Mouse (Mus musculus) midbrain, embryonic 16.5 days (tissue): ENCODE measurements around the gene Vmn1r101. TPM values are rescaled to one million over a fixed set of nuclear protein-coding genes. Genes with fewer than 3 reads are reported as not detected.
"Not testable (repeated sequence)": the region's sequence is repeated elsewhere in the genome, so short reads cannot be mapped to it uniquely, and the experiment has no call there.

ENCODE experiments used
- ATAC-seq: fragments of 200-750 bp; cut with Nextera tagmentation; 2 replicates; pipeline ENCODE4 v1.8.0; 2017; ENCODE audit warnings: moderate TSS enrichment
- H3K27ac ChIP-seq: fragments of 300-500 bp; sonication (generic); 2 replicates; pipeline ENCODE4 v1.5.1; 2014; ENCODE audit warnings: mild to moderate bottlenecking, low read length, mixed read lengths
- H3K27me3 ChIP-seq: fragments of 300-500 bp; sonication (generic); 2 replicates; pipeline ENCODE4 v1.6.1; 2014; ENCODE audit warnings: low read depth, low read length, mixed read lengths; ENCODE audit not compliant: control insufficient read depth, insufficient read depth
- H3K36me3 ChIP-seq: fragments of 300-500 bp; sonication (generic); 2 replicates; pipeline ENCODE4 v1.6.1; 2014; ENCODE audit warnings: mild to moderate bottlenecking, low read length, moderate library complexity, mixed read lengths; ENCODE audit not compliant: control insufficient read depth, insufficient read depth
- H3K4me1 ChIP-seq: fragments of 300-500 bp; sonication (generic); 2 replicates; pipeline ENCODE4 v1.6.1; 2014; ENCODE audit warnings: mild to moderate bottlenecking, low read length, mixed read lengths; ENCODE audit not compliant: control insufficient read depth, insufficient read depth
- H3K4me2 ChIP-seq: fragments of 300-500 bp; sonication (generic); 2 replicates; pipeline ENCODE4 v1.6.1; 2014; ENCODE audit warnings: mild to moderate bottlenecking, low read length, mixed read lengths
- H3K4me3 ChIP-seq: fragments of 300-500 bp; sonication (generic); 2 replicates; pipeline ENCODE4 v1.5.1; 2014; ENCODE audit warnings: low read depth, mild to moderate bottlenecking, low read length, moderate library complexity, mixed read lengths
- H3K9ac ChIP-seq: fragments of 300-500 bp; sonication (generic); 2 replicates; pipeline ENCODE4 v1.6.1; 2014; ENCODE audit warnings: low read depth, low read length, mixed read lengths
- H3K9me3 ChIP-seq: fragments of 300-500 bp; sonication (generic); replicated peaks from 2 replicates; pipeline ENCODE4 v1.6.1; 2014; ENCODE audit warnings: mild to moderate bottlenecking, low read length, mixed read lengths; ENCODE audit not compliant: control insufficient read depth, poor library complexity, severe bottlenecking
- WGBS: fragments of 180-500 bp; shearing (Covaris S2); extraction: QIAGEN DNeasy Blood & Tissue Kit; methylation state at CpG from one replicate; pipeline ENCODE4 v1.1.7; 2014; 5-methylcytosine and 5-hydroxymethylcytosine counted together
- polyA plus RNA-seq: library from polyadenylated mRNA; unstranded; fragments of >200 nt; fragmentation: Nextera tagmentation; extraction: Ambion mirVana; gene quantifications from 2 replicates; pipeline ENCODE4 v1.2.1, GENCODE M21; 2015

Vmn1r101 gene
- not detected in 2 replicates for polyA plus RNA-seq

DNA sequence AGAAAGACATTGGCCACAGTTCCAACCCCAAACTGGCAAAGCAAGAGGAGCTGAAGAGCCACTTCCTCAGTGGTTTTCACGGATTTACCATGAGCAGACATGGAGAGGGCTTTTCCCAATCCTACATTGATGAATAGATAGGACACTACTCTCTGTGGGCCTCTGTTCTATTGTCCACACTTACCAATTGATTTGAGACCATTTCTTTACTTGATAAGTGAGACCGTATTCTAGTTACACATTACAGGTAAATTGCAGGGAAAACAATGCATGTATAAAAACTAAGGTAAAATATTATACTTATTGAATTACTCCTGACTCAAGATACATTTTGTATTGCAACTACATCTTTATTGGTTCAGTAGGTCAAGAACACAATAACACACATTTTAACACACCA, at the start of gene Vmn1r101:
TSS of gene Vmn1r101 (minus strand) at position 101 of the 400 bp plus-strand sequence.
- not testable (repeated sequence) for H3K4me3 ChIP-seq, H3K27me3 ChIP-seq, H3K27ac ChIP-seq, H3K36me3 ChIP-seq, H3K9ac ChIP-seq, H3K4me2 ChIP-seq, ATAC-seq, H3K4me1 ChIP-seq, H3K9me3 ChIP-seq
- no CpG with 5 or more reads among the region's 2 CpGs for WGBS

DNA sequence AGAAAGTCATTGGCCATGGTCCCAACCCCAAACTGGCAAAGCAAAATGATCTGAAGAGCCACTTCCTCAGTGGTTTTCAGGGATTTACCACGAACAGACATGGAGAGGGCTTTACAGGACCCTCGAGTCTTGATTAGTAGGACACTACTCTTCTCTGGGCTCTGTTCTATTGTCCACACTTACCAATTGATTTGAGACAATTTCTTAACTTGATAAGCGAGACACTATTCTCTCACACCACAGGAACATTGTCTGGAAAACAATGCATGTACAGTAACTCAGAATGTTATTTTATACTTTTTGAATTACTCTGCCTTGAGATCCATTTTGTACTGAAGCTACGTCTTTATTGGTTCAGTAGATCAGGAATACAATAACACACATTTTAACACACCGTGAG, 32.4 kb upstream of the Vmn1r101 start, which contains the start of gene Gm10670:
TSS of gene Gm10670 (minus strand) at position 101 of the 400 bp plus-strand sequence.
- H3K9ac ChIP-seq, H3K4me2 ChIP-seq, H3K9me3 ChIP-seq, H3K4me3 ChIP-seq, H3K36me3 ChIP-seq, ATAC-seq, H3K27ac ChIP-seq, H3K4me1 ChIP-seq, H3K27me3 ChIP-seq: not testable (repeated sequence)
- WGBS: no CpG with 5 or more reads among the region's 5 CpGs

DNA sequence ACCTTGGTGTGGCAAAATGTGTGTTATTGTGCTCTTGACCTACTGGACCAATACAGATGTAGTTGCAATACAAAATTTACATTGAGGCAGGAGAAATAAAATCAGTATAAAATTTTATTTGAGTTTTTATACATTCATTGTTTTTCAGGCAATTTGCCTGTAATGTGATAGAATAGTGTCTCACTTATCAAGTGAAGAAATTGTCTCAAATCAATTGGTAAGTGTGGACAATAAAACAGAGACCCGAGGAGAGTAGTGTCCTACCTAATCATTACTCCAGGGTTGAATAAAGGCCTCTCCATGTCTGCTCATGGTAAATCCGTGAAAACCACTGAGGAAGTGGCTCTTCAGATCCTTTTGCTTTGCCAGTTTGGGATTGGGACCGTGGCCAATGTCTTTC, 24.8 kb downstream of the Vmn1r101 start, which contains the start of gene Vmn1r100:
TSS of gene Vmn1r100 (plus strand) at position 301 of the 400 bp plus-strand sequence.
- not testable (repeated sequence) for H3K4me3 ChIP-seq, H3K27me3 ChIP-seq, H3K36me3 ChIP-seq, H3K4me2 ChIP-seq, H3K4me1 ChIP-seq, H3K9ac ChIP-seq, ATAC-seq, H3K27ac ChIP-seq, H3K9me3 ChIP-seq
- WGBS: no CpG with 5 or more reads among the region's 3 CpGs

Other genes starting within 250 kb of the Vmn1r101 start
- gene Vmn1r95, start 248.9 kb downstream of the Vmn1r101 start, polyA plus RNA-seq: not detected in 2 replicates
- not detected in 2 replicates for gene Gm6164, start 237.0 kb downstream of the Vmn1r101 start, polyA plus RNA-seq
- not detected in 2 replicates for gene Gm4498, start 208.8 kb downstream of the Vmn1r101 start, polyA plus RNA-seq
- gene Gm5890, start 179.8 kb downstream of the Vmn1r101 start, polyA plus RNA-seq: not detected in 2 replicates
- gene Gm4133, start 108.5 kb downstream of the Vmn1r101 start, polyA plus RNA-seq: not detected in 2 replicates
- not detected in 2 replicates for gene Gm5728, start 67.2 kb downstream of the Vmn1r101 start, polyA plus RNA-seq
- gene Vmn1r100, start 24.7 kb downstream of the Vmn1r101 start, polyA plus RNA-seq: not detected in 2 replicates
- not detected in 2 replicates for gene Gm10670, start 32.3 kb upstream of the Vmn1r101 start, polyA plus RNA-seq
- gene Vmn1r103, start 67.9 kb upstream of the Vmn1r101 start, polyA plus RNA-seq: not detected in 2 replicates
- not detected in 2 replicates for gene Vmn1r104, start 91.2 kb upstream of the Vmn1r101 start, polyA plus RNA-seq
- not detected in 2 replicates for gene Gm5726, start 103.2 kb upstream of the Vmn1r101 start, polyA plus RNA-seq
- gene Gm4141, start 133.6 kb upstream of the Vmn1r101 start, polyA plus RNA-seq: not detected in 2 replicates
- gene Gm4513, start 156.4 kb upstream of the Vmn1r101 start, polyA plus RNA-seq: not detected in 2 replicates
- not detected in 2 replicates for gene Vmn1r107, start 226.3 kb upstream of the Vmn1r101 start, polyA plus RNA-seq